Mouse (Mus musculus): ENCODE measurements at regions not wholly inside any gene's neighbourhood (a gene's known extent, or its start where the extent isn't known, plus 50 kb on each side); places are given as distances from the start of the nearest gene placed in this dataset.
"Not testable (repeated sequence)": the region's sequence is repeated elsewhere in the genome, so short reads cannot be mapped to it uniquely, and the experiment has no call there.

DNA sequence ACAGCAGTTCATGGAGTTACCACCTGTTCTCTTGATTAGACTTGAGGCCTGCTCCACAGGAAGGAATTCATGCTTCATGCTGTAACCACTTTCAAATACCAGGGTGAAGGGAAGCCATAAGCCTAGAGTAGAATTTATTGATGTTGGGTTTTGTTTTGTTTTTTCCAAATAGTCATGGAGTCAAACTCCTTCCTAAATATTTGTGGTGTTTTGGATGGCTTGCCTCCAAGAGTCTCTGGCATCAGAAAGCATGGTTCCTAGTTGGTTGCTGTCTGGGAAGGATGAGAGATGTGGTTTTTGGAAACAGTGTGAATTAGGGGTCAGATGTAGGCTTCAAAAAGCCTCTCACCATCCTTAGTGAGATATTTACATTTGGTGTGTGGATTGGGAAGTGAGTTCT, 141.5 kb downstream of the Alg10b start:
- intact Hi-C loops (cut with DNase I) = no loop called here
- no peak for DNase-seq (ENCODE audit: extremely low spot score in 1 of 2, low spot score in 2 of 2)

DNA sequence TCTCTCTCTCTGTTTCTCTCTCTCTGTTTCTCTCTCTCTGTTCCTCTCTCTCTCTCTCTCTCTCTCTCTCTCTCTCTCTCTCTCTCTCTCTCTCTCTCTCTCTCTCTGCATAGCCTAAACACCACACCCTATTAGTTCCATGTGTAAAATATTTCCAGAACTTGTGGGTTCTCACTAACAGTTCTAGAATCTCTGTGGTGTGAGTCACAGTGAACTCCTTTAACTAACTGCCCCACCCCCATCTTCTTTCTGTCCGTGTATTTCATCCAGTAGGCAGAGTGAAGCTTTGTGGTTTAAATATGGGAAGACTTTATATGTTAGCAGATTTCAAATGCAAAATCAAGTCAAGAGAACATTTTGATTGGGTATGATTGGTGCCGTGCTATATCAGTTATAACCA, 153.8 kb downstream of the Alg10b start:
- no peak for DNase-seq (ENCODE audit: extremely low spot score in 1 of 2, low spot score in 2 of 2)
- intact Hi-C loops (cut with DNase I) = no loop called here

- intact Hi-C loops (cut with DNase I) = no loop called here
- no peak for DNase-seq (ENCODE audit: extremely low spot score in 1 of 2, low spot score in 2 of 2)
These were observed 172.8 kb downstream of the Alg10b start for GRCm38 (mm10) chr15:90396961-90397360.

GRCm38 (mm10) chr15:90397691-90398377, 173.7 kb downstream of the Alg10b start:
- intact Hi-C loops (cut with DNase I) = no loop called here

DNA sequence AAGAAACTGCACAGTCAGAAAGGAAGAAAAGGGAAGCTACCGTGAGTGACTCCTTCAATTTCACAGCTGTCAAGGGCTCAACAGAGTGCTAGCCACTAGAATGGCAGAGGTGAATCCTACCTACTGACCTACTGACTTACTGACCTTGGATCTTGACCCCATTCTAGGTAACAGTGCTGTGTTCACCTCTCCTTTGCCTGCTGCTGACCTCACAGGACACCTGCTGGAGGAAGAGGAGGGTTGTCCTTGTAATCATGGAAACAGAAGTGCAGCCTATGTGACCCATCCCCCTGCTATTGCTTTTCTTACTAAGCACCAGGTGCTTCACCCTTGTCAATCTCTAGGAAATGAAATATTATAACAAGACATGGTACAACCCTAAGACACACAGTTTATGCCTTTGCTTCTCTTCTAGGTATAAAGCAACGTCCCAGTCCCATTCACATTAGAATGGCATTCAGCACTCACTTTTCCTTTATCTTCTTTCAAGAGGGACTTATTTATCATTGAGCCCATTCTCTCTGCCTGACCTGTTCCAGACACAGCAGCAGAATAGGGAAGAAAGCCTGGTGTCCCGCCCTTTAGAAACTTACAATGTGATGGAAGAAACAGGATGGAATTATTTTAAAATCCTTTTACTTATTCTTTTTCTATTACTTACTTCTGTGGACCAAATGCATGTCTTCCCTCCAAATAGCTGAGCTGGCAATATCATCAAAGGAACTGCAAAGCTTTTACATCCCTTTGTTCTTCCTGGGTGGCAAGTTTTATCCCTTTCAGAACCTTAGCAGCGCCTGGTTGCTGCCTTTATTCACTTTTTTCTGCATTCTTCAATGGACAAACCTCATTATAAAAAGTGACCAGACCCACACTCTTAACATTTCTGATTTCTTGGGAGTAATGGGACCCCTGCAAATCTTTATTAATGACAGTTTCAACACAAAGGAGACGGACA, 176.5 kb downstream of the Alg10b start:
- no peak for DNase-seq (ENCODE audit: extremely low spot score in 1 of 2, low spot score in 2 of 2)
- intact Hi-C loops (cut with DNase I) = no loop called here

More at GRCm38 (mm10) chr15:90397691-90398377, 173.7 kb downstream of the Alg10b start:
- no peak for DNase-seq (ENCODE audit: extremely low spot score in 1 of 2, low spot score in 2 of 2)

DNA sequence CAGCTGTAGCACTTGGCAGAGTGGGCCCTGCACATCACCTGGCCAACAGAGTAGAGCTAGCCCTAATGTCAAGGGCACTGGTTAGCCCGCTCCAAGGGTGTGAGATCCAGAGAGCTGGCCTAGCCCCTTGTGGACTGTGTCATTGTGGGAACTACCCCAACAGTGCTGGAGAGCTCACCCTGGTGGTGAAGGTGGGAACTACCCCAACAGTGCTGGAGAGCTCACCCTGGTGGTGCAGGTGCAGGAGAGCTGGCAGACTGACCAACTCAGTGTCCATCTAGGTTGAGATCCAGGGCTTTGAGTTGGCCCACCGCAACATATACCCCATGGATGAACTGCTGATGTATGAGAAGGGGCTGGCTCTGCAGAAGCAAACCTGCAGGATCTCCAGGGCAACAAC, 196.7 kb downstream of the Alg10b start:
- intact Hi-C loops (cut with DNase I) = no loop called here
- DNase-seq (ENCODE audit: extremely low spot score in 1 of 2, low spot score in 2 of 2) = peak in 1 of 2 experiments; percentile 28

DNA sequence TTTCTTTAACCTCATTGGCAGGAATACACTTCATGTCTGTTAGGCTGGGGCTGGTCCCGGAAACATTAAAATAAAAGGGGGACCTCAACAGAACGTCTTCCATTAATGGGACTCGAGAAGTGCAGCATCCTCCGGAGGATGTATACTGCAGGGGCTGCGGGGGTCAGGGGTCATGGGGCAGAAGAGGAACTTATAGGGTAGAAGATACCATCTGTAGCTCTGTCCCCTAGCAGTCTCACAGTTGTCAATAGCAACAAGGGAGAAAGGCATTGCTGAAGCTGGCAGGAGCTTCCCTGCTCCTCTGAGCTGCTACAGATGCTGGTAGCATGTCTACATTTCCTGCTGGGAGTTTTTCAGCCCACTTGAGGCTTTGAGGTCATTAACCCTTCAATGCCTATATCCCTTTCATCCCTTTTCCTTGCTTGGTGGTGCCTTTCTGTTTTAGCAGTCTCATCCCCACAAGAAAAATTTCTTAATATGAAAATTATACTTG, 198.1 kb downstream of the Alg10b start:
- intact Hi-C loops (cut with DNase I) = no loop called here
- DNase-seq (ENCODE audit: extremely low spot score in 1 of 2, low spot score in 2 of 2) = no peak

GRCm38 (mm10) chr15:90431048-90431447, 206.9 kb downstream of the Alg10b start:
- DNase-seq (ENCODE audit: extremely low spot score in 1 of 2, low spot score in 2 of 2); intact Hi-C loops (cut with DNase I): not testable (repeated sequence)

- no peak for DNase-seq (ENCODE audit: extremely low spot score in 1 of 2, low spot score in 2 of 2)
- intact Hi-C loops (cut with DNase I) = no loop called here
These were observed 208.0 kb downstream of the Alg10b start for GRCm38 (mm10) chr15:90432154-90432553.

GRCm38 (mm10) chr15:90435286-90435685, 211.2 kb downstream of the Alg10b start:
- no peak for DNase-seq (ENCODE audit: extremely low spot score in 1 of 2, low spot score in 2 of 2)
- intact Hi-C loops (cut with DNase I) = no loop called here

Data from left cerebral cortex, postnatal 10 days (tissue).